Mouse (Mus musculus) bone marrow, adult 2 months (tissue): Measurements from ENCODE around the gene Sdk2.

Experiments
- CTCF ChIP-seq: fragments of 200-500 bp; IDR thresholded peaks from 2 replicates; pipeline ENCODE4 v1.5.1; 2011; ENCODE audit warnings: low read length, control low read depth; ENCODE audit not compliant: control insufficient read depth, insufficient read depth
- POLR2A ChIP-seq: fragments of 200-500 bp; IDR thresholded peaks from 2 replicates; pipeline ENCODE4 v1.6.1; 2011; ENCODE audit warnings: low read depth, mild to moderate bottlenecking, control low read depth, low read length, borderline replicate concordance; ENCODE audit not compliant: control insufficient read depth

- TF ChIP-seq POLR2A (no peak), CTCF (no peak)
Observed at GRCm38 (mm10) chr11:113784656-113785396, 282.0 kb downstream of the Sdk2 start.
